Mouse (Mus musculus) MEL-GATA-1-ER (cell line): ENCODE results near the gene Mylk4.

Experiments used
- DNase-seq: peaks from one replicate; pipeline ENCODE4 v3.0.0-alpha.2; 2012; ENCODE audit warnings: low read depth; ENCODE audit errors: extremely low read depth

The Mylk4 gene

DNA sequence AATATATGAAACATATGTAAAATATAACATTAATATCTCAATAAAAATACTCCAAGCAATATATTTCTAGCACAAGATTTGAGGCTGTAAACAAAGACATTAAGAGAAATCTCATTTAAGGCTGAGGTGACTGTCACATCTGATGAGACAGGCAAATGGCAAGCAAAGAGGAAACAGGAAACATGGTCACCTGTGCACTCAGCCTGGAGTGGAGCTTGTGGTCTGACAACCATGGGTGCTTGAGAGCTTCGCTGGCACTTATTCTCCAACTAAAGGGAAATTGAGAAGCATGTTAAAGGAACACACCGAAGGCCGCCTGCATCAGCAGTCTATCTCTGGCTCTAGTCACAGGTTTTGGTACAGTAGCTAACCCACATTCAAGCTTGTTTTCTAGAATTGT, 71.2 kb downstream of the Mylk4 start:
- no peak for DNase-seq

DNA sequence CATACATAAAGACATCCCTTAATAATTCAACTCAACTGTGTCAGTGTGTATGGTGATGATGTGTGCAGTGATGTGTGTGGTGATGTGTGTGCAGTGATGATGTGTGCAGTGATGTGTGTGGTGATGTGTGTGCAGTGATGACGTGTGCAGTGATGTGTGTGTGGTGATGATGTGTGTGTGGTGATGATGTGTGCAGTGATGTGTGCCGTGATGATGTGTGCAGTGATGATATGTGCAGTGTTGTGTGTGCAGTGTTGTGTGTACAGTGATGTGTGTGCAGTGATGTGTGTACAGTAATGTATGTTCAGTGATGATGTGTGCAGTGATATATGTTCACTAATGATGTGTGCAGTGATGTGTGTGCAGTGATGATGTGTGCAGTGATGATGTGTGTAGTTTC, 75.9 kb downstream of the Mylk4 start:
- DNase-seq: no peak

DNA sequence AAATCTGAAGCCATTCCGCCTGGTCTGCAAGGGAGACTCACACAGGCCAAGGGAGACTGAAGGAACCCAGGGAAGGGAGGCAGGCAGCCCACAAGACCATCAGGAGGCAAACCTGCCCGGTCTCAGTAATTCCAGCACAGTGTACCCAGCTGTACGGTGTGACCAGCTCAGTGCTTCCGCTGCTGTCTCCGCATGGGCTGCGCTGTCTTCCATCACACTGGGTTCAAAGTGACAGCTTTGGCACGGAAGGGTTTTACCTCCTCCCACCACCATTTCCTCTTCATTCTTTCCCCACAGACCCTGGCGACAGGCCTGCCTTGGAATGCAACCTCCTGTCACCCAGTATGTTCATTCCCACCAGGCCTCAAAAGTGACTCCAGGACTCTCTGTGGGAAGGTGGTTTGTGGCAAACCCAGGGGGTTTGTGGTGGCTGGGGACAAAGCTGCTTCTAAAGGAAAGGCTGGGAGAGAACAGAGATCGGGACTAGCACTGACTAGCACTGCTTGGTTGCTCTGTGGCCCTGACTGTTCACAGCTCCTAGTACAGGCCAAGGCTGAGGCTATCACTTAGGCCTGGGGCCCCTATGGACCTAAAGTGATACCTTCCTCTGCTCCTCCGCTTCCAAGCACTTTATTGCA, 77.0 kb downstream of the Mylk4 start:
- no peak for DNase-seq

DNA sequence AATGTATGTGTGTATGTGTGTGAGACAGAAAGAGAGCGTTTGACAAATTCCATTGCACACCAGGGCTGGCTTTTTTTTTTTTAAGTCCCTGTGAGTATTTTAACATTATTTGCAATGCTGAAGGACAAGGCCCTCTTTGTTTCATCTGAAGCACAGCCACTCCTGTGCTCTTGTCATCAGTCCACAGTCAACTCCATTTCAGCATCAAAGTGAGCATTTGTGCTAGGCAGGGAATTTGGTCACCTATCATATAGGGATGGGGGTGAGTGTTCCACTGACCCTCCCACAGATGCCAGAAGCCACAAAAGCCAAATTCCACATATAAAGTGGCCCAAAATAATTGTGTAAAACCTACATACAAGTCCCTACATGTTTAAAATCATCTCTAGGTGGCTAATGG, 78.4 kb downstream of the Mylk4 start:
- no peak for DNase-seq

DNA sequence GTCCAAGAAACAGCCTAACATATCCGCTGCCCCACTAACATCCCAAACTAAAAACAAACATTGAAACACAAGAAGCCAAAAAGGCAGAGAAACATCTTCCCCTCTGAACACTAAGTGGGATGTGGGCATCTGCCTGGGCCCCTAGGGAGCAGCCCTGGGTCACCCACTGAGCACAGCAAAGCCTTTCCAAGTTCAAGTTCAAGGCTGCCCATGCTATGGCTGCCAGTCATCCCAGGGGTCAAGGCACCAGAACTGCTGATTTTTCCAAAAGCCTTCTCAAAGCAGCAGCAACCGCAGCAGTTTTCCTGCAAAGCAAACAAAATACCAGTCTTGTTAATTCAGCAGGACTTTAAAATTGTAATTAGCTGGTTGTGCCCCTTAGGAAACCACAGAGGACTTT, 78.8 kb downstream of the Mylk4 start:
- no peak for DNase-seq

DNA sequence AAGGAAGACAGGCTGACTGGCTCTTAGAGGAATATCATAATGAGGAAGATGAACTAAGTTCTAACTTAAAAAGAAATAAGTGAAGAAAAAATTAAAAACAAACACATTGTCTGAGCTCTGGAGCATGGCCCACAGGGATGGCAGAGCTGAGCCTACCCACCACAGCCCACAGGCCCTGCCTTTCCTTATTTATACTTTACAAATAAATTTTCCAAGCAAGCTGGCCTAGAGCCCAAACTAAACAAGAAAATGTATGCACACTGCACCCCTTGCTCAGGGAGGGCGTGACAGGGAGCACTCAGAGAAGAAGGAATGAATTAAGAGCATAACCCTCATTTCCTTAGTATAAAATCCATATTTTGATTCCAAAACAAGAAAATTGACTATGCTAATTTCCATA, 82.2 kb downstream of the Mylk4 start:
- DNase-seq: no peak

DNA sequence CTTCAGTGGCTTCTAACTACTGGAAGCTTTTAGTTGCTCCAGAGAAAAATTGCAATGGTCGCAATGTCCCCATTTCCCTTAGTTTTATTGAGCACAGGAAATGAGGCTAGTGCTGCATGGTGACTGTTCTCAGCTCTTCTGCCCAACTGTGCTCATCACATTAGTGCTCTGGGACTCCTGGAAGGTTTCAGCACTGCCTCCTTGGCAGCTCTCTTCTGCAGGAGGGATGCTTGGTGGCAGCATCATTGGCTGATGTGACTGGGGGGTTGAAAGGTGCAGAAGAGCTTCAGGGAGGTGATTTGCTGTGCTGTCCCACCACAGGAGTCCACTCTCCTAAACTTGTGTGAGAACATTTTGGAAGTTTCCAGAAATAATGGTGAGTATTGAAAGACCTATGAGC, 84.4 kb downstream of the Mylk4 start:
- DNase-seq: no peak

DNA sequence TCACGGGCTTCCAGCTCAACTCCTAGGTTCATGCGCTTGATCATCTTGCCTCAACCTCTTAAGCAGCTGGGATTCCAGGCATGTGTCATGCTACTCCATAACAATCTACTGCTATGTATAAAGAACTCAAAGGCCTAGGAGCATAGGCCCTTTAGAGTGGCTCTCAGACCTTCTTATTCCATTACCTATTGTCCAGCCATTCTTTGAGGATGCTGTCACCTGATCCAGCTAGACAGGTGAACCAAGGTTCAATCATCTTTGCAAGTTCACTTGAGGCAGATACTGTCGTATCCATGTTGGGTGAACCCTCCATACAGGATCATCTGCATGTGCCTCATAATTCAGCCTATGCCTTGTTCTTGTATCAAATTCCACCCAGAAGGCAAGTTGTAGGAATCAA, 84.8 kb downstream of the Mylk4 start:
- DNase-seq: no peak

DNA sequence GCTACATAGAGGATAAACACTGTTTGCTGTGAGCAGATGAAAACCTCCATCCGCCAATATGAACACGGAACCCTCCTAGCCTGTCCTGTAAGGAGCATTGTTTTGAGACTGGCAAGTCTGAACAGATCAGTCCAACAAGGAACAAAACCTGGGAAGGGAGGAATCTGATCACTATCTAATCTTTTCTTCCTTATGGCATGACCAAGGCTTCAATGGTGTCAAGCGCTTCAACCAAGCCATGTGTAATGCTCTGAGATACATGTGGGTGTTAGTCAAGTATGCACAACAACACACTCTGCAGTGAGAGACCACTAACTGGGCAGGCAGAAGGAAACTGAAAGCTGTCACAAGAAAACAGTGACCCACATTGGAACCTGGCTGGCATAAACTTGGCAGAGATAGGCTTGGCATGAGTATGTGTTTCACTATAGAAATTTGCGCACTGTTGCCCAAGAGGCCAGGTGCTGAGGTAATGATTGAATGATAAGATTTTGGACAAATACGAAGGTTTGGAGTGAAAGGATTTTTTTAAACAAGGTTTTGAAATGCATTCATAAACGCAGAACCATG, 89.8 kb downstream of the Mylk4 start:
- DNase-seq: no peak

DNA sequence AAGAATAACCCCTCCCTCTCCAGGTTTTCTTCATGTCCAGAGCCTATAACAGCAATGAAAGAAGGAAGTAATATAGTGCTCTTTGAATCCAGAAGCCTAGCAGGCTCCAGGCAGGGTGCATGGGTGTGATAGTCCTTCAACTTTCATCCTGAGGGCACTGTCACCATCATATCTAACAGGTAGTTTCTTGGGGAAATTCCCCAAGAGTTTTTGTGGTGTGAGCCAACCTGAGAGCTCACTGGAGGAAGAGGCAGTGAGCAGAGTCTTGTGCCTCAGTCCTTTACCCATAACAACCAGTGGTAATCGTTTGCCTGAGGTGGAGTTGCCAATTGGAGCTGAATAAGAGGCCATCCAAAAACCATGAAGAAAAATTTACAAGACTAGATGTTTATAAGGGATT, 91.2 kb downstream of the Mylk4 start:
- DNase-seq: no peak

DNA sequence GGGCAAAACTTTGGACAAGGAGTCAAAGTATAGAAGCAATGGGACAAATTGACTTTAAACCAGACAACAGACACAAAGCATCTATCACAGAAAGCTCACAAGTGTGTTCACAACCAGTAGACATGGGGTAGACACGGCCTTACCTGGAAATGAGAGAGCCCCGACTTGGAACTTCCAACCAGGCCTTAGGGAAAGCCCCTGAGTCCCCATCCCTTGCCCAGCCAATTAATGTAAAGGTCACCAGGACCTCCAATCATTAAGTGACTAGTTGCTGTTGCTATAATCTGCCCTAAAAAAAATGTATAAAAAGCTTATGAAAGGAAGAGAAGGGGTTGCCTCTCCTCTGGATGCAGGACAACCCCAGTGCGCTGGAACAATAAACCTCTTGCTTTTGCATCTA, 93.5 kb downstream of the Mylk4 start:
- DNase-seq: no peak

DNA sequence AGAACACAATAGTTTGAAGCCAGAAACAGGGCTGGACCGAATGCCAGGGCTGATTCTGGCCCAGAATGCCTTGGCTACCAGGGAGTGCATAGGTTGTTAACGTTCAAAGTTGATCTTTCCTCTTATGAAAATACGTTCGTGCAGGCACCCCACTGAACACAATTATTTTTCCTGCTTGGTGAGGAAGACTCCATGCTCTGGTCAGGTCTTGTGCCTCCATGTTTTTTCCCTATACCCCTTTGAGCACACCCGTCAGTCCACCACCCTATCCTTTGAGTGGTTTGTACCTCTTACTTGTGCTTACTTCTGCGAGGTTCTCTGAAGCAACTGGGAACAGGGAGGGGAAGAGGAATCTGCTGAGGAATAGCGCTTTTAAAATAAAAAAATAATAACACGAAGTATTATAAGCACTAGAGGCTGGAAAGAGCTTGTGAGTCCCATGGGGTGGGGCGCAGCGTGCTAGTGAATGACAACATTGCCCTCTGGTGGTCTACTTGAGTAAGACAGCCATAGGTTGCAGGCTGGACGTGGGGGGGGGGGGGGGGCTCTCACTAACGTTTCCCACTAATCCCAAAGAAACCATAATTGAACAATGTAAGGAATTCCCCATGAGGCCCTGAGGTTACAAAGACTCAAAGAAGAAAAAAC, 102.8 kb downstream of the Mylk4 start:
- DNase-seq: peak; percentile 23

DNA sequence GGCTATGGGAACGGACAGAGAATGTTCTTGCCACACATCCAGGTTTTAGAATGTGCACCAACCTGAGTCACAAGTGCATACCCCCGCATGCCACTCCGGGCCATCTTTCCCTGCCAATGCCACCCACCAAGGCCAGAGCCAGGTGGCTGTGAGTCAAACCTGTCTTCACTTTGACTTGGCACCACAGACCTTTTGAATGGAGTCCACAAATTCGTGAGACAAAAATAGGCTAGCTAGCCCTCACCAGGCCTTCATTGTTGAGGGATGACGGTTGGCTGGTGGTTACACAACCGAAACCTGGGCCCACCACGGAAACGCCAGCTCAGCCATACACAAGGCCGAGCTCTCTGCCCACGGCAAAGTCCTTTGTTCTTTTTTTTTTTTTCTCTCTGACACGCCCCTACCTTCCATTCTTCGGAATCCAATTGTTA, 103.6 kb downstream of the Mylk4 start:
- DNase-seq: no peak

DNA sequence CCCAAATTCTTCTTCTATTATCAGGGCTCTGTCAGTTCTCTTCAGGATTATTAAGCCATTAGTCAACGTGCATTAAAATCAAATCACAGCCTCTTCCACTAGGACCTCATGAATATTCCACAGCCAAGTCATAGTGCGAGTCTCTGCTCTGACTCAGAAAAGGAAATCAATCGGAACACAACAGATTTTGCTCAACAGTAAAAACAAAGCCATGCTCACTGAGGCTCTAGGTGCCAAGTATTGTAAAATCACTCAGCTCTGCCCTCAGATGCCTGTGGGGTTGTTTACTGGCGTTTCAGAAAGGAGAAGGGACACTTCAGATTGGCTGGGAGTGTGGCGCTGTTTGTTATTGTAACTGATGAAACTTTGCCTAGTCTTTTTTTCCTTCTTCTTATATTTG, 104.8 kb downstream of the Mylk4 start:
- no peak for DNase-seq

DNA sequence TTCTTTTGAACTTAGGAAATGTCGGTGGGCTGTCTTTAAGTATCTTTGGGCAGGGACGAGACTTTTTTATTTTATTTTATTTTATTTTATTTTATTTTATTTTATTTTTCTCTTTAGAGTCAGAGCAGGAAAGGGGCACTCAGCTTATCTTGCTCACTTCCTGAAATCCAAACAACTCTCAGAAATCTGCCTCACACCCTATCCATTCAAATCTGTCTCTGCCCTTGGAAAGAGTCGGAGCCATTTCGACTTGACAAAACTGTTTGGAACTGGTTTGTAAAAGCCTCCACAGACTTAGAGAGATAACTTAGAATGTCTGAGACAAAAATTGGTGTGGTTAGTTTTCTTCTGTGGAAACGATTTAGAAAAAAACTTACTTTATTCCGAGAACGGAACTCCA, 113.0 kb downstream of the Mylk4 start:
- no peak for DNase-seq

DNA sequence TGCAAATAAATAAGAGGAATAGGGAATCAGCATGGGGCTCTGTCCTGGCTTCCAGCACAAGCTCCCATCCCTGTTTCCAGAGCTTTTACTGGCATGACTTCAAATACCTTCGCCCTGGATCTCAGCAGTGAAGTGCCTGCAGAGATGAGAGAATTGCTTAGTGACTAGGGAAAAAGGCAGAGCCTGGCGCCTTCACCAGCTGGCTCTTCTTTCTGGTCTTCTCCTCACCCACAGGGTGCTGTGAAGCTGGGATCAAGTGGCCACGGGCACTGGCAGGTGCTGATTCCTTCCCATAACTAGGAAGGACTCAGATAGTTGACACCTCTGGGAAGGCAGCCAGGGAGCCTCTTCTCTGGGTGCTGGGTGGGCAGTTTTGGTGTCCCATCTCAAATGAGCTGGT, 115.5 kb downstream of the Mylk4 start:
- DNase-seq: no peak

DNA sequence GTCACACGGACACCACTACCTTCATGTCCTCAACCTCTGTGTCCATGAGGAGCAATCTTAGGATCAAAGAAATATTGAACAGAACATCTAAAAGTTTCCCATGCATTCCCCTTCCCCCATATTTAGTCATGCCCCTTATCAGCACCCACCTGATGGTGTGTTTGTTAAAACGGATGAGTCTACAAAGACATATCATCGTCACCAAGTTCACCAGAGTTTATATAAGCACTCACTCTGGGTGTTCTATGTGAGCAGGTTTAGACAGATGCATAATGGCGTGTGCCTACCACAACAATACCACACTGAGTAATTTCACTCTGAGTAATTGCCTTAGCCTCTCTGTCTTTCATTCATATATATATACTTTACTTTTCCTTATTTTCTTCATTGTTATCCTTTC, 116.4 kb downstream of the Mylk4 start:
- DNase-seq: no peak

DNA sequence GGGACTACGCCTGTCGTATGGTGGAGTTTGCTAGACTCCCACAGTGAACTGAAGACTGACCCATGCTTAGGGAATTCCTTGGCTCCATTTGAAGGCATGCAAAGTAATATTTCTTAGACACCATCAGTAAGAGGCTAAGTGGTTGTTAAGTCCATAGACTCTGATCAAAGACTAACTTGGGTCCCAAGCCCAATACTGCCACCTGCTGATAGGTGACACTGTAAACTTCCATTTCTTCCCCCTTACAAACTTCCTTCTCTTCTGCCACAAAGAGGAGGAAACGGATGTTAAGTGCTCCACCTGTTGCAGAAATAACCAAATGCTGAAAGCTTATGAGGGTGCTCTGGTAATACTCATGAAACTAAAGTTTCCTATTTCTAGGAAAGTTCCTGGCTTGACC, 121.7 kb downstream of the Mylk4 start:
- no peak for DNase-seq

DNA sequence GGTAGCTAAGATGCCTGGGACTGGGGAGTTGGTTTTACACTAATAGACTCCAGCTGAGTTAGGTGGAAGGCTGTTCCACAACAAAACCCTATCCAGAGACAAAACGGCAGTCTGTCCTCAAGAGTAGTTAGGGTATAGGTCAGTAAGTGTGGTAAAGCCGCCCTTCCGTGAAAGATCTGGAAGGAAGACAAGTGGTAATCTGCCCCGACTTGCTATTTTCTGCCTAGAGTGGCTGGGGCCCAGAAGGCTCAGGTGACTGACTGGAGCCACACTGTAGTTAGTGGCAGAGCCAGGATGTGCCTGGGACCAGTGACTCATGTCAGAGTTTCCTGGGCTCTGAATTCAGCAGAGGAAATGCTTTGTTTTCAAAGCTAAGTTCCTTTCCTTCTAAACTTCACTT, 123.5 kb downstream of the Mylk4 start:
- no peak for DNase-seq

DNA sequence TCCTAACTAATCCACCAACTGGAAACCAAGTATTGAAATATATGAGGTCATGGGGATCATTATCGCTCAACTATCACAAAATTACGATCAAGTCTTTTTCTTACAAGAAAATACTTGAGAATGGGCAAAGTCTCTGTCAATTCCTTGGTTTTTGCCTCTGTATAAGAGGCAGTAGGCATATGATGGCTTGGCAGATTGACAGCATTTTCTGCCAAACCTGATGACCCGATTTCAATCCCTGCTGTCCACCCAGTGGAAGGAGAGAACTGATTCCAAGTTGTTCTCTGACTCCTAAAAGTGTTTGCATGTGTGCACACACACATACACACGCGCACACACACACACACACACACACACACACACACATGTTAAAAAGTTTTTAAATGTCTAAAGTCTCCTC, 124.5 kb downstream of the Mylk4 start:
- DNase-seq: no peak

DNA sequence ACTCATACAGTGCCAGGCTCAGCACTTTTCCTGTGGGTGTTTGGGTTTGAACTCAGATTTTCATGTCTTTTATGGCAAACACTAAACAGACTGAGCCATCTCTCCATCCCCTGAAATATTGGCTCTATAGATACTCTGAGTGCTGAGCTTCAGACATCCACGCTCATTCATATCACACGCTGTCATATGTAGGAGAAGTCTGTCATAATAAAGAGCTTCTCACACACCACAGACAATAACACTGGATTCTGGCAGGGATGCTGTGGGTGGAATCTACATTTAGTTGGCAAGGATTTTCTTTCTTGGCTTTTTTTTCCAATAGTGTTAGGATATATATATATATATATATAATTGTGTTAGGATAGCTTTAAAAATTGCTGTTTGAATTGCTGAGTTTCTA, 126.2 kb downstream of the Mylk4 start:
- DNase-seq: no peak
